Mouse (Mus musculus): ENCODE results near the gene Gtsf1.

Gene Gtsf1

GRCm38 (mm10) chr15:103358278-103359121, 71.8 kb downstream of the Gtsf1 start:
- DNase-seq (ENCODE audit: low spot score in 2 of 2): no peak

- DNase-seq (ENCODE audit: low spot score in 2 of 2): no peak
These were observed 72.5 kb downstream of the Gtsf1 start for GRCm38 (mm10) chr15:103357817-103358216.

- DNase-seq (ENCODE audit: low spot score in 2 of 2): no peak
These were observed 74.1 kb downstream of the Gtsf1 start for GRCm38 (mm10) chr15:103356130-103356529.

- DNase-seq (ENCODE audit: low spot score in 2 of 2): no peak
These were observed 74.8 kb downstream of the Gtsf1 start for GRCm38 (mm10) chr15:103355420-103355819.

- DNase-seq (ENCODE audit: low spot score in 2 of 2): no peak
These were observed 75.6 kb downstream of the Gtsf1 start for GRCm38 (mm10) chr15:103354690-103355089.

- no peak for DNase-seq (ENCODE audit: low spot score in 2 of 2)
These were observed 76.6 kb downstream of the Gtsf1 start for GRCm38 (mm10) chr15:103353511-103354256.

- DNase-seq (ENCODE audit: low spot score in 2 of 2): no peak
These were observed 77.4 kb downstream of the Gtsf1 start for GRCm38 (mm10) chr15:103352856-103353255.

All from urinary bladder, postnatal 4 days (tissue).